Mouse (Mus musculus): ENCODE measurements around the gene Mok. TPM values are rescaled to one million over a fixed set of nuclear protein-coding genes. Genes with fewer than 3 reads are reported as not detected.

Gene Mok
- total RNA-seq, 2 experiments from 2014 or later, result 0.05 to 0.42 TPM

- no peak for ATAC-seq (replicated peaks; ENCODE audit: low FRiP score, low TSS enrichment, poor library complexity, severe bottlenecking)
Measured at GRCm38 (mm10) chr12:110850929-110851256, 10.2 kb upstream of the Mok start.

- peak; percentile 46 for ATAC-seq (replicated peaks; ENCODE audit: low FRiP score, low TSS enrichment, poor library complexity, severe bottlenecking)
Measured at GRCm38 (mm10) chr12:110850010-110850928, 9.5 kb upstream of the Mok start, which contains the start of gene Zfp839. TSS of gene Zfp839 (plus strand) at chr12:110850253.

DNA sequence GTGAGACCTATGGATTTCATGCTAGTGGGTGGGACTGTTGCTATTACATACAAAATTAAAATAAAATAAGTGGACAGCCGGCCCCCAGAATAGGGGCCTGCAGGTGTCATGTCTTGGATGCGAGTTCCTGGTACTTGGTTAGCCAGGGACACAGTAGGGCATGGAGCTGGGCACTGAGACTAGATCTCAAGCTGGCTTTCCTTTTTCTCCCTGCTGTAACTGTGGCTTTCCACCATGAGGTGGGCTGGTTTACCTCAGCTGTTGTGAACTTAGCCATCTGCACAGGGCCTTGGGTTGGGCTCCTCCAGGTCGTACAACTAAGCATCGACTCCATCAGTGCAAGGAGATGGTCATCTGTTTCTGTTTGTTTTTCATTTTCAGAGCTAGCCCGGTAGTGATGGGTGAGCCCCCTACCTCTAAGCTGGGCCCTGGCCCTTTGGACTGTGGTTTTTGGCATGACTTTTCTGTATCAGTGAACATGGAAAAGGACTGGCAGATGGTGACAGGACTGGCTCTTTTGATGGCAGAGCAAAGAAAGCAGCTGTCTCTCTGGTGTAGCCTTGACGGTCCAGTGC lies 5.5 kb upstream of the Mok start:
- no peak for ATAC-seq (replicated peaks; ENCODE audit: low FRiP score, low TSS enrichment, poor library complexity, severe bottlenecking)

- ATAC-seq (replicated peaks; ENCODE audit: low FRiP score, low TSS enrichment, poor library complexity, severe bottlenecking), result peak; percentile 80
Measured at GRCm38 (mm10) chr12:110845131-110845880, 4.6 kb upstream of the Mok start.

GRCm38 (mm10) chr12:110844227-110845130 lies 3.7 kb upstream of the Mok start:
- ATAC-seq (replicated peaks; ENCODE audit: low FRiP score, low TSS enrichment, poor library complexity, severe bottlenecking), result peak; percentile 19

GRCm38 (mm10) chr12:110843194-110844048 lies 2.7 kb upstream of the Mok start:
- ATAC-seq (replicated peaks; ENCODE audit: low FRiP score, low TSS enrichment, poor library complexity, severe bottlenecking), result peak; percentile 58

DNA sequence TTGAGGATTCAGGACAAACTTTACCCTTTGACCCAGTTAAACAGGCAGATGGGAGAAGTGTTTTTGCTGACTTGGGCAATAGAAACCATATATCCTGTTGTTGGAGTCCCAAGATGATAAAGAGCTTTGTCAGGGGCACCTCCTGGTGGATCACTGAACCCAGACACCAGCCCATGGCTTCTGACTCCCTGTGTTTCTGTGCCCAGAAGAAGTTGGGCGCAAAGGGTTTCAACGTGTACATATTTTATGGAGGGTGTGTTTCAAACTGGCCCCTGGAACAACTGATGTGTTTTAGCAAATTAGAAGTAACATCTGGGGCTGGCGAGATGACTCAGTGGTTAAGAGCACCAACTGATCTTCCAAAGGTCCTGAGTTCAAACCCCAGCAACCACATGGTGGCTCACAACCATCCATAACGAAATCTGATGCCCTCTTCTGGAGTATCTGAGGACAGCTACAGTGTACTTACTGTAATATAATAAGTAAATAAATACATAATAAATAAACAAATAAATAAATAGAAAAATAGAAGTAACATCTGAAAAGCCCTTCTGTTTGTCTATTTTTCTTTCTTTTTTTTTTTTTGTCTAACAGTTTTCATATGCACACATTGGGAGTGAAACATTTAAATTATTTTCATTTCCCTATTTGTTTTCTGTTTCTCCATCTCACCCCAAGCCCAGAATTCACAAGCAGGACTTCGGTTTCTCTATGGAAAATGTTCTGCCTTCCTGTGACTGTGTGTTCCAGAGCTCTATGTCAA lies 1.2 kb upstream of the Mok start:
- no peak for ATAC-seq (replicated peaks; ENCODE audit: low FRiP score, low TSS enrichment, poor library complexity, severe bottlenecking)

DNA sequence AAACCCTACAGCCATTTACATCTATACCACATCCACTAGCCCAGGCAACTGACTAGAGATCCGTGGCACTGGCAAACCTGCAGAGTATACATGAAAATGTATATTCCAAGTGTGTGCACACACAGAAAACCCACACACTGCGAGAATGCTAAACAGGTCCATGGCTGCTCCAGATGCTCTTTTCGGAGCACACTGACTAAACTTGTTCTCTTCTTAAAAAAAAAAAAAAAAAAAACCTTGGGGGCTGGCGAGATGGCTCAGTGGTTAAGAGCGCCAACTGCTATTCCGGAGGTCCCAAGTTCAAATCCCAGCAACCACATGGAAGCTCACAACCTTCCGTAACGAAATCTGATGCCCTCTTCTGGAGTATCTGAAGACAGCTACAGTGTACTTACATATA lies 2.9 kb downstream of the Mok start:
- no peak for ATAC-seq (replicated peaks; ENCODE audit: low FRiP score, low TSS enrichment, poor library complexity, severe bottlenecking)

DNA sequence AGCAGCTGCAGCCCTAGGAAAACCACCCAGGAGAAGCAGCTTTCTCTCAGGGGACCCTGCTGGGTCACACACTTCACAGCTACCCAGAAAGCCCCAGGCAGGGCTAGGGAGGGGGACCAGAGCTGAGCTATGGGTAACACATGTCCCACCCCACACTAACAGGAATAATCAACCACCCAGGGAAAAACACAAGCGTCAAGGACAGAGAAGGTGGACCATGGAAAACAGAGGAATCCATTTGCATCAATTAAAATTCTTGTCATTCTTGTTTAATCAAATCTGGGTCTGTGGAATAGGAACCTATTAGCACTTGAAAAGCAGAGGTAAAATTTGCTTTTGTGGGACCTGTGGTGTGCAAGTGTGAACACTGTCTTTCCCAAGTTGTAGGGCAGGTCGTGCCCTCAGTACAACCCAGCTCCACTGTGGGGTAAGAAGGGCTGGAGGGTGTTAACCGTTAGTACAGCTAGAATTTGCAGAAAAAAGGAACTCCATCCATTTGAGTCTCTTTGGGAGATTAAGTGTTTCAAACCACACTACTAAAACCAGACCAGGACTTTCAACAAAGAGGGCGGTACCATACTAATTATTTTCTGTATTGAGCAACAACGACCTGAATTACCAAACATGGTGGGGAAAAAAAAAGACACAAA lies 3.4 kb downstream of the Mok start:
- no peak for ATAC-seq (replicated peaks; ENCODE audit: low FRiP score, low TSS enrichment, poor library complexity, severe bottlenecking)

GRCm38 (mm10) chr12:110836729-110837128 lies 4.0 kb downstream of the Mok start:
- no peak for ATAC-seq (replicated peaks; ENCODE audit: low FRiP score, low TSS enrichment, poor library complexity, severe bottlenecking)

GRCm38 (mm10) chr12:110835182-110835581 lies 5.6 kb downstream of the Mok start:
- ATAC-seq (replicated peaks; ENCODE audit: low FRiP score, low TSS enrichment, poor library complexity, severe bottlenecking), result no peak

GRCm38 (mm10) chr12:110830293-110831024 lies 10.3 kb downstream of the Mok start:
- no peak for ATAC-seq (replicated peaks; ENCODE audit: low FRiP score, low TSS enrichment, poor library complexity, severe bottlenecking)

- ATAC-seq (replicated peaks; ENCODE audit: low FRiP score, low TSS enrichment, poor library complexity, severe bottlenecking), result no peak
Measured at GRCm38 (mm10) chr12:110828908-110829307, 11.8 kb downstream of the Mok start.

DNA sequence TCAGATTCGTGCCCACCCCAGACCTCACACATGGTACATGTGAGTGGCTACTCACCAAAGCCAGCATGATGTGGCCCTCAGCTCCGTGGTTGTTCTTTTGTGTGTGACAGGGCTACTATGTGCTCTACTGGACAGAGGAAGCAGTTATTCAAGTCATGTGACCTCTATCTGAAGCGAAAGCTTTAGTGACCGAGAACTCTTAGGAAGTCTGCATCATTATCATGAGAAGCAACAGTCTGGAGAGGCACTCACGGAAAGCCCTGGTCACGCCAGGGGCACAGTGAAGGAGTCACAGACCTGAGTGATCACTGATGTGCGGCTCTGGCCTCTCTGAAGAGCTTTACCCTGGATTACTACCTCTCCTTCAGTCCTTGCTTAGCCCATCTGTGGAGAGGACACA lies 18.4 kb downstream of the Mok start:
- no peak for ATAC-seq (replicated peaks; ENCODE audit: low FRiP score, low TSS enrichment, poor library complexity, severe bottlenecking)

- no peak for ATAC-seq (replicated peaks; ENCODE audit: low FRiP score, low TSS enrichment, poor library complexity, severe bottlenecking)
Measured at GRCm38 (mm10) chr12:110821787-110822186, 19.0 kb downstream of the Mok start.

GRCm38 (mm10) chr12:110819367-110819766 lies 21.4 kb downstream of the Mok start:
- no peak for ATAC-seq (replicated peaks; ENCODE audit: low FRiP score, low TSS enrichment, poor library complexity, severe bottlenecking)

GRCm38 (mm10) chr12:110816833-110817232 lies 23.9 kb downstream of the Mok start:
- ATAC-seq (replicated peaks; ENCODE audit: low FRiP score, low TSS enrichment, poor library complexity, severe bottlenecking), result no peak
